Mouse (Mus musculus) neural tube, postnatal 0 days (tissue): ENCODE results near the gene Cd200r2. TPM values are rescaled to one million over a fixed set of nuclear protein-coding genes. Genes with fewer than 3 reads are reported as not detected.

Source experiments
- polyA plus RNA-seq: library from polyadenylated mRNA; unstranded; fragments of >200 nt; fragmentation: Nextera tagmentation; extraction: Ambion mirVana; gene quantifications from 2 replicates; pipeline ENCODE4 v1.2.1, GENCODE M21; 2015

Gene Cd200r2
- not detected in 2 replicates for polyA plus RNA-seq

GRCm38 (mm10) chr16:44866797-44867196 lies at the start of gene Cd200r2:
Gene Cd200r2 (plus strand): TSS chr16:44867097.

GRCm38 (mm10) chr16:44943468-44943867 lies 76.6 kb downstream of the Cd200r2 start, which contains the start of gene Cd200r3:
Gene Cd200r3 (plus strand): TSS chr16:44943678.

Other genes with a start within 250 kb of the Cd200r2 start
- gene Nepro, start 142.8 kb upstream of the Cd200r2 start, polyA plus RNA-seq: 2.2 and 2.4 TPM in 2 replicates
- 29.6 and 34.4 TPM in 2 replicates for gene Gtpbp8, start 120.7 kb upstream of the Cd200r2 start, polyA plus RNA-seq
- gene Cd200r1, start 101.4 kb upstream of the Cd200r2 start, polyA plus RNA-seq: 0.51 and 1.1 TPM in 2 replicates
- gene Cd200r4, start 55.4 kb upstream of the Cd200r2 start, polyA plus RNA-seq: 0.14 TPM in 1 of 2 replicates, not detected in the other
- gene Cd200r3, start 76.6 kb downstream of the Cd200r2 start, polyA plus RNA-seq: not detected in 2 replicates
- 20.6 and 22.4 TPM in 2 replicates for gene Ccdc80, start 226.3 kb downstream of the Cd200r2 start, polyA plus RNA-seq